Mouse (Mus musculus) embryonic facial prominence, embryonic 14.5 days (tissue): ENCODE data around the gene Gm11042. TPM values are rescaled to one million over a fixed set of nuclear protein-coding genes. Genes with fewer than 3 reads are reported as not detected.
A peak's percentile ranks its signal among the peaks of the same experiment; 100 is the strongest.

Experiments used
- ATAC-seq: fragments of 200-750 bp; cut with Nextera tagmentation; 2 replicates; pipeline ENCODE4 v1.8.0; 2017; ENCODE audit warnings: low read depth, moderate number of reproducible peaks, moderate TSS enrichment
- DNase-seq: peaks from one replicate; pipeline ENCODE4 v3.0.0-alpha.2; 2015; ENCODE audit warnings: low spot score
- H3K27ac ChIP-seq: fragments of 300-500 bp; sonication (generic); replicated peaks from 2 replicates; pipeline ENCODE4 v1.5.1; 2014; ENCODE audit warnings: low read depth, mild to moderate bottlenecking, low read length, moderate library complexity
- H3K27me3 ChIP-seq: fragments of 300-500 bp; sonication (generic); replicated peaks from 2 replicates; pipeline ENCODE4 v1.6.1; 2014; ENCODE audit warnings: low read length; ENCODE audit not compliant: control insufficient read depth, insufficient read depth
- H3K36me3 ChIP-seq: fragments of 300-500 bp; sonication (generic); 2 replicates; pipeline ENCODE4 v1.6.1; 2014; ENCODE audit warnings: low read length, mixed read lengths; ENCODE audit not compliant: control insufficient read depth, insufficient read depth
- H3K4me1 ChIP-seq: fragments of 300-500 bp; sonication (generic); 2 replicates; pipeline ENCODE4 v1.6.1; 2014; ENCODE audit warnings: antibody characterized with exemption, low read length; ENCODE audit not compliant: control insufficient read depth, insufficient read depth
- H3K4me2 ChIP-seq: fragments of 300-500 bp; sonication (generic); 2 replicates; pipeline ENCODE4 v1.6.1; 2014; ENCODE audit warnings: low read depth, mild to moderate bottlenecking, low read length, moderate library complexity, mixed read lengths
- H3K4me3 ChIP-seq: fragments of 300-500 bp; sonication (generic); 2 replicates; pipeline ENCODE4 v1.5.1; 2014; ENCODE audit warnings: low read depth, mild to moderate bottlenecking, low read length
- H3K9ac ChIP-seq: fragments of 300-500 bp; sonication (generic); 2 replicates; pipeline ENCODE4 v1.6.1; 2014; ENCODE audit warnings: low read depth, mild to moderate bottlenecking, low read length, moderate library complexity, mixed read lengths
- H3K9me3 ChIP-seq: fragments of 300-500 bp; sonication (generic); 2 replicates; pipeline ENCODE4 v1.6.1; 2016; ENCODE audit warnings: low read length; ENCODE audit not compliant: control insufficient read depth
- WGBS: fragments of 180-500 bp; shearing (Covaris S2); extraction: QIAGEN DNeasy Blood & Tissue Kit; methylation state at CpG from one replicate; pipeline ENCODE4 v1.1.7; 2014; 5-methylcytosine and 5-hydroxymethylcytosine counted together
- polyA plus RNA-seq: library from polyadenylated mRNA; unstranded; fragments of >200 nt; fragmentation: Nextera tagmentation; extraction: Ambion mirVana; gene quantifications from 2 replicates; pipeline ENCODE4 v1.2.1, GENCODE M21; 2014

Gm11042 gene
- polyA plus RNA-seq, 1 experiment from 2014 or later, result not detected

GRCm38 (mm10) chr12:74333016-74333415 is 16.8 kb upstream of the Gm11042 start:
- Histone ChIP-seq H3K27me3 (no peaks in the 10 kb centered on the region), H3K36me3 (no peaks in the 10 kb centered on the region), H3K27ac (no peak overlapping the region), H3K4me1 (no peaks in the 10 kb centered on the region), H3K9ac (no peak overlapping the region), H3K4me3 (no peak overlapping the region), H3K9me3 (no peaks in the 10 kb centered on the region), H3K4me2 (no peak overlapping the region)
- peak; percentile 80 for DNase-seq
- ATAC-seq, result 0 out of 2 replicates have a peak, but pooled peaks have one; percentile 72
- WGBS, result 17% methylated on average over 13 of the region's 13 CpGs

DNA sequence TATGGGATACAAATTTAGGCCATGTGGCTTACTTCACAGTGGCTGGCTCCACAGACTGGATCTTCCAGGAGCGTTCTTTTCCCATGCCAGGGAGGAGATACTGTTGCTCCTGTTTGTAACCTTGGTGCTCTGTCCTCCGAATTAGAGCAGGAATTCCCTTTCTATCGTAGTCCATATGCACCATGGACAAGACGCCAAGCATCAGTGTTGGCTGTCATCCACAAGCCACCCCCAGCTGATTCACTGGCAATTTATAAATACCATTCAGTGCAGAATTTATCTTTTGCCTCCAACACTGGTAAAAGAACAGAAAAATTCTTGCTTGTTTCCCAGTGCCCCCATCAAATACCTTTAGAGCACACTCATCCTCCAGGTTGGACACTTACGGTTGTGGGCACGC is 13.6 kb upstream of the Gm11042 start:
- no peaks in the 10 kb centered on the region for H3K4me1 ChIP-seq

GRCm38 (mm10) chr12:74326644-74327043 is 10.4 kb upstream of the Gm11042 start:
- no peaks in the 10 kb centered on the region for H3K4me1 ChIP-seq

More for the DNA sequence above, 13.6 kb upstream of the Gm11042 start:
- no peaks in the 10 kb centered on the region for H3K36me3 ChIP-seq
- H3K9me3 ChIP-seq, result no peaks in the 10 kb centered on the region
- no peak for DNase-seq
- no peak overlapping the region for H3K27ac ChIP-seq
- WGBS, result 85% methylated on average over 6 of the region's 6 CpGs
- no peak overlapping the region for H3K9ac ChIP-seq
- H3K4me3 ChIP-seq, result no peak overlapping the region
- no peak overlapping the region for H3K4me2 ChIP-seq
- ATAC-seq, result no peak
- H3K27me3 ChIP-seq, result no peaks in the 10 kb centered on the region

GRCm38 (mm10) chr12:74321981-74322380 is 5.8 kb upstream of the Gm11042 start:
- Histone ChIP-seq H3K9me3 (no peaks in the 10 kb centered on the region), H3K4me2 (no peak overlapping the region), H3K27me3 (no peaks in the 10 kb centered on the region), H3K27ac (no peak overlapping the region), H3K36me3 (no peaks in the 10 kb centered on the region), H3K4me3 (no peak overlapping the region), H3K9ac (no peak overlapping the region), H3K4me1 (no peaks in the 10 kb centered on the region)
- no peak for ATAC-seq
- WGBS, result 84% methylated on average over 5 of the region's 5 CpGs
- no peak for DNase-seq

More at GRCm38 (mm10) chr12:74326644-74327043, 10.4 kb upstream of the Gm11042 start:
- no peaks in the 10 kb centered on the region for H3K36me3 ChIP-seq
- no peak overlapping the region for H3K27ac ChIP-seq
- no peak overlapping the region for H3K9ac ChIP-seq
- DNase-seq (no peak), ATAC-seq (no peak)
- WGBS, result 78% methylated on average over 3 of the region's 3 CpGs
- no peaks in the 10 kb centered on the region for H3K27me3 ChIP-seq
- H3K4me3 ChIP-seq, result no peak overlapping the region
- H3K9me3 ChIP-seq, result no peaks in the 10 kb centered on the region
- H3K4me2 ChIP-seq, result no peak overlapping the region

DNA sequence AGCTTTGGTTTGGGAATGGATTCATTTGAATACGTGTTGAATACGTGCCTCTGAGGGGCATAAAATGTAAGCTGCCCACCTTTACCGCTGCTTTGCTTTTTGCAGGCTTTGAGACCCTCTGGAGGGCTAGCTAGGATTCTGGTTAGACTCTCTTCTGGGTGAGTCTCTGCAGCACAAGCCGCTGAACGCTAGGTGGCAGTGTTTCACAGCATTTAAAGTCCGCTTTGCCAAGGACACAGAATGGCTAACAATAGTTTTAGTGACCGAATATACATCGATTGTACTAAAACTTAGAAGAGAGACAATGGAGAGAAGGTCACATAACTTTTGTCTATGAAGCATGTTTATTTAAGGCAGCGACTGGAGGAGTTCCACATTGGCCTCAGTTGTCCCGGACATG is 4.1 kb upstream of the Gm11042 start:
- H3K9ac ChIP-seq, result no peak overlapping the region
- no peaks in the 10 kb centered on the region for H3K36me3 ChIP-seq
- H3K4me1 ChIP-seq, result no peaks in the 10 kb centered on the region
- ATAC-seq, result no peak
- H3K27ac ChIP-seq, result no peak overlapping the region
- no peak overlapping the region for H3K4me3 ChIP-seq
- no peaks in the 10 kb centered on the region for H3K9me3 ChIP-seq
- H3K4me2 ChIP-seq, result no peak overlapping the region
- H3K27me3 ChIP-seq, result no peaks in the 10 kb centered on the region
- WGBS, result 14% methylated on average over 10 of the region's 10 CpGs
- DNase-seq, result peak; percentile 81

DNA sequence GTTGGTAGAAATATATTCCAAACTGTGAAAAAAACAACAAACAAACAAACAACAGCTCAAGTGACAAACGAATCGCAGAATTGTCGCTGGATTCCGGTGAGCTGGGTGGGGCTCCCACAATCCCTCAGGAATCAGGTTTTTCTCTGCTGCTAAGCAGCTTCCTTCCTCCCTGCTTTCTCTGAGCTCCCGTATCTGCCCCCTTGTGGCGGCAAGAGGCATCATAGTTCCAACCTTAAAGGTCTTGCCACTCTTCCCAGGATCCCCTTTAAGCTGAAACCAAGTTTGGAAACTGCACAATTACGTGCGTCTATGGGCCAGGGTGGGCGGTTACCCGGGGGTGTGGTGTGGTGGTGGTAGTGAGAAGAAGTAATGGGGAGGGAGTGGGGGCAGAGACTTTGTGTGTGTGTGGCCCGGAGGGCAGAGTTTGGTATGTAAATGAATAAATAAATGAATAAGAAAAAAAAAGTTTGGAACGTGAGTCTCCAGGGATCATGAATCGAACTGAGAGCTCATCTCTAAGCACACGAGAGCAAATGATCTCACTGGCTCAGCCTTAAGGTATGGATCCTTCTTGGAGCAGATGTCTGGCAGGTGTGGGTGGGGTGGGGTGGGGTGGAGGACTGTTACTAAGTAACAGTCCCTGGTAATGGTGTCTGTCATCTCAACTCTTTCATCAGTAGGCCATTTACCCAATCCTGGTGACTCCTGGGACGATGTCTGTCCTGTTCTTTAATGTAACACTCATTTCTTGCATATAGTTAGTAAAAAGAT is 980 bp upstream of the Gm11042 start:
- H3K4me2 ChIP-seq, result peak overlapping the region; percentile 61
- H3K36me3 ChIP-seq, result no peaks in the 10 kb centered on the region
- WGBS, result 13% methylated on average over 15 of the region's 15 CpGs
- no peaks in the 10 kb centered on the region for H3K9me3 ChIP-seq
- no peaks in the 10 kb centered on the region for H3K4me1 ChIP-seq
- H3K27me3 ChIP-seq, result no peaks in the 10 kb centered on the region
- DNase-seq (peak; percentile 93), ATAC-seq (peak; percentile 86)
- peak overlapping the region; percentile 67 for H3K9ac ChIP-seq
- H3K4me3 ChIP-seq, result peak overlapping the region; percentile 49
- H3K27ac ChIP-seq, result peak overlapping the region; percentile 41

- no peak overlapping the region for H3K27ac ChIP-seq
Observed at GRCm38 (mm10) chr12:74315221-74315620, 973 bp downstream of the Gm11042 start.

GRCm38 (mm10) chr12:74312611-74313010 is 3.6 kb downstream of the Gm11042 start:
- Histone ChIP-seq H3K4me1 (no peaks in the 10 kb centered on the region), H3K4me3 (no peak overlapping the region), H3K9ac (no peak overlapping the region), H3K27ac (no peak overlapping the region), H3K9me3 (no peaks in the 10 kb centered on the region), H3K4me2 (no peak overlapping the region), H3K27me3 (no peaks in the 10 kb centered on the region), H3K36me3 (no peaks in the 10 kb centered on the region)
- DNase-seq, result no peak
- 77% methylated on average over 3 of the region's 3 CpGs for WGBS
- no peak for ATAC-seq

More at GRCm38 (mm10) chr12:74315221-74315620, 973 bp downstream of the Gm11042 start:
- Histone ChIP-seq H3K9ac (no peak overlapping the region), H3K4me2 (no peak overlapping the region), H3K4me1 (no peaks in the 10 kb centered on the region), H3K9me3 (no peaks in the 10 kb centered on the region), H3K36me3 (no peaks in the 10 kb centered on the region), H3K4me3 (no peak overlapping the region), H3K27me3 (no peaks in the 10 kb centered on the region)
- ATAC-seq, result no peak
- 30% methylated on average over 2 of the region's 2 CpGs for WGBS
- DNase-seq, result no peak
